Mouse (Mus musculus) spleen, postnatal 36 days (tissue): ENCODE data around the gene Mcts2.

Source experiments
- DNase-seq, 2 experiments: peaks; one replicate each; pipeline ENCODE4 v3.0.0; 2022; ENCODE audit warnings: low spot score in 2 of 2, mixed read lengths in 1 of 2

Mcts2 gene

GRCm38 (mm10) chr2:152725178-152725750 lies 38.4 kb downstream of the Mcts2 start:
- DNase-seq = no peak

DNA sequence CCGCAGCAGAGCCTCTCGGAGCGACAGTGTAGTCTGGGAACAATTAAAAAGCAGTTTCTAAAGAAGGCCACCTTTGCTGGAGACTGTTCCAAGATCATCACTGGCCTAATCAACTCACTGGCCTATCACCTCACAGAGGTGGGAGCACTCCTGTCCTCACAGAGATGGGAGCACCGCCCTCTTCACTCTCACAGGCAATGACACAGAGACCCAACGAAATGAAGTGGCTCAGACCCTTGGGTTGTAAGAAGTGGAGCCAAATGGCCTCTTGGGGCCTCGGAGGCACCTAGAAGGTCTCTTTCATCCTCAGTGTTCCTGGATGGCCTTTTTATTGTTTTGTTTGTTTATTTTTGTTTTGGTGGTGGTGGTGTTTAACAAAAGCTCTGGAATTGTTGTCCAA lies 39.4 kb downstream of the Mcts2 start:
- DNase-seq = no peak

GRCm38 (mm10) chr2:152726751-152727335 lies 40.0 kb downstream of the Mcts2 start:
- no peak for DNase-seq

GRCm38 (mm10) chr2:152727795-152728510 lies 41.1 kb downstream of the Mcts2 start:
- DNase-seq = no peak

DNA sequence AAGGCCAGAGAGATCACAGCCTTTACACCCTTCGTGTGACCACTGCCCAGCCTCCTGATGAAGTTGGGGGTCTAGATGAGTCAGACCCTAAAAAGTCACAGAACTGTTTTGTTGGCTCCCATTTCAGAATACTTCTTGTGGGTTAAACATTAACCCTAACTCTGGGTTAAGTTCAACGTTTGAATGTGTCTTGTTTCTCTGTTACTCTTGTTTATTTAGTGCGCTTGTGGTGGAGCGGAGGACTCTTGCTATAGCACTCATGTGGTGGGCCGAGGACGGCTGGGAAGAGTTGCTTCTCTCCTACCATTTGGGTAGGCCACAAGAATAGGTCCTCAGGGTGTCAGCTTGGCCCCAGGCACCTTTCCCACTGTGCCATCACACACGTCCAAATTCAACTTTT lies 41.8 kb downstream of the Mcts2 start:
- DNase-seq = no peak

- DNase-seq = no peak
These were observed 42.3 kb downstream of the Mcts2 start for GRCm38 (mm10) chr2:152729013-152729635.

DNA sequence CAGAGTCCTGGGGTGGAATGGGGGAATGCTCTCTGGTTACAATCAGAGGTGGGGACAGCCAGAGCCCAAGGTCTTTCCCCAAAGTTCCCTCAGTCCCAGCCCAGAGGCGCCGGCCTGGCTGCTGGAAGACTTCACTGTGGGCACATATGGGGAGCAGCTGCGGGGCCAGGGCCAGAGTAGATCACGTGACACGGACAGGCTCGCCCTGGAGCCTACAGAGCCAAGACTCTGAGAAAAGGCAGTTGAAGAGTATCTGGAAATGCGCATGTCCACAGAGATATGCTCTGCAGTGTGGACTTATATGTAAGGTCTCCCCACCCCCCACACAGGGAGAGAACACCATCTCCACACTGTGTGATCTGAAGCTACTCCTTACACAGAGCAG lies 42.8 kb downstream of the Mcts2 start:
- no peak for DNase-seq

DNA sequence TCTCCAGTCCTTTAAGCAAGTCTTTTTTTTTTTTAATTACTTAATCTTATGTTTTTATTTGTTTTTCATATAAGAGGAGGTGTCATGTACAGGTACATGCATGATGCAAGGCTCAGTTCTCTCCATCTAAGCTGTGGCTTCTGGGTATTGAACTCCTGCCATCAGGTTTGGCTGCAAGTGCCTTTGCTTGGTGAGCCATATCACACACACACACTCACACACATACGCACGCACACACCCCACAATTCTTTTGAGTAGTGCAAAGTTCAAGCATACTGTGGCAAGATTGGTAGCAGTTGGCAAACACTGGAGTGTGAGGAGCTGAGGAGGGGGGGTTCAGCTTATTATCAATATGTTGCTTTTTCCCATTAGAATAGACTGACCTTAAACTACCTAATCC lies 46.4 kb downstream of the Mcts2 start:
- no peak for DNase-seq

- no peak for DNase-seq
These were observed 47.7 kb downstream of the Mcts2 start for GRCm38 (mm10) chr2:152734501-152734900.

DNA sequence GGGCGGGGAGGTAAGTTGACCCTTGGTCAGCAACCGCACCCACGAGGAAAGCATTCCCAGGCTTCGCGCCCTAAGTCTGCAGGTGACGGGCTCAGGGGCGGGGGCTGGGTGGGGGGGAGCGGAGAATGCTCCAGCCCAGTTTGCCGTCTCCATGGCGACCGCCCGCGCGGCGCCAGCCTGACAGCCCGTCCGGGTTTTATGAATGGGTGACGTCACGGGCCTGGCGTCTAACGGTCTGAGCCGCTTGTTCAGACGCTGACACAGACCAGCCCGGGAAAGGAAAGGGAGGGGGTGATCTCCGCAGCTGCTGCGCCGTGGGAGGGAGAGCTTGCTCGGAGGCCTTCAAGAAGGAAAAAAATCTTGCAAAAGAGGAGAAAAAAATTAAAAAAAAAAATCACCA lies 48.1 kb downstream of the Mcts2 start:
- DNase-seq = peak; percentile 63 to 71

- peak; percentile 52 to 72 for DNase-seq
These were observed 49.3 kb downstream of the Mcts2 start, which contains the start of gene Id1 for GRCm38 (mm10) chr2:152736090-152736601. TSS of gene Id1 (plus strand) at chr2:152736251.

DNA sequence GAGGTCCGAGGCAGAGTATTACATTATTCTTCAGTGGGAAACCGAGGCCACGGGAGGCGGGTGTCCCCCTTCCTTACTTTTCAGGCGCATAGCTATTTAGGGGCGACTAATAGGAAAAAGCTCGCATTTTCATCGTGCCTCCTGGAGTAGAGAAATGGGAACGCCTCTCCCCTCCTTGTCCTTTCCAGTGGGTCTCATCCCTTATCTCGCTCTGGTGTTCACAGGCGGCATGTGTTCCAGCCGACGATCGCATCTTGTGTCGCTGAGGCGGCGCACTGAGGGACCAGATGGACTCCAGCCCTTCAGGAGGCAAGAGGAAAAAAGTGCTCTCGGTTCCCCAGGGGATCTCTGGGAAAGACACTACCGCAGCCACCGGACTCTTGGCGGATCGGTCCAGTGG lies 49.9 kb downstream of the Mcts2 start:
- no peak for DNase-seq
